Mouse (Mus musculus) heart, postnatal 0 days (tissue): ENCODE measurements around the gene Cdc42ep2. TPM values are rescaled to one million over a fixed set of nuclear protein-coding genes. Genes with fewer than 3 reads are reported as not detected.

Source experiments
- ATAC-seq: fragments of 200-750 bp; cut with Nextera tagmentation; 2 replicates; pipeline ENCODE4 v1.8.0; 2017; ENCODE audit warnings: low read depth, moderate number of reproducible peaks, moderate library complexity; ENCODE audit not compliant: insufficient read depth
- DNase-seq: peaks from one replicate; pipeline ENCODE4 v3.0.0-alpha.2; 2016; ENCODE audit warnings: low spot score
- H3K27ac ChIP-seq: fragments of 300-500 bp; sonication (generic); 2 replicates; pipeline ENCODE4 v1.5.1; 2014; ENCODE audit warnings: low read depth, mild to moderate bottlenecking
- H3K27me3 ChIP-seq: fragments of 300-500 bp; sonication (generic); 2 replicates; pipeline ENCODE4 v1.6.1; 2014; ENCODE audit warnings: low read length, mixed read lengths; ENCODE audit not compliant: control insufficient read depth, insufficient read depth
- H3K36me3 ChIP-seq: fragments of 300-500 bp; sonication (generic); replicated peaks from 2 replicates; pipeline ENCODE4 v1.6.1; 2014; ENCODE audit warnings: low read length, mixed read lengths; ENCODE audit not compliant: control insufficient read depth, insufficient read depth
- H3K4me1 ChIP-seq: fragments of 300-500 bp; sonication (generic); 2 replicates; pipeline ENCODE4 v1.6.1; 2014; ENCODE audit warnings: antibody characterized with exemption; ENCODE audit not compliant: control insufficient read depth, insufficient read depth
- H3K4me2 ChIP-seq: fragments of 300-500 bp; sonication (generic); 2 replicates; pipeline ENCODE4 v1.6.1; 2014; ENCODE audit warnings: low read depth, mild to moderate bottlenecking, low read length, moderate library complexity
- H3K4me3 ChIP-seq: fragments of 300-500 bp; sonication (generic); 2 replicates; pipeline ENCODE4 v1.5.1; 2014; ENCODE audit warnings: low read depth, low read length
- H3K9ac ChIP-seq: fragments of 300-500 bp; sonication (generic); replicated peaks from 2 replicates; pipeline ENCODE4 v1.6.1; 2014; ENCODE audit warnings: low read depth, low read length, mixed read lengths
- H3K9me3 ChIP-seq: fragments of 300-500 bp; sonication (generic); replicated peaks from 2 replicates; pipeline ENCODE4 v1.6.1; 2016; ENCODE audit warnings: low read length; ENCODE audit not compliant: control insufficient read depth
- CTCF ChIP-seq: IDR thresholded peaks from 2 replicates; pipeline ENCODE4 v1.5.1; 2016; ENCODE audit warnings: antibody characterized with exemption, control low read depth, low read depth
- EP300 ChIP-seq: IDR thresholded peaks from 2 replicates; pipeline ENCODE4 v1.6.1; 2016; ENCODE audit warnings: antibody characterized with exemption, low read depth
- WGBS: fragments of 180-500 bp; shearing (Covaris S2); extraction: QIAGEN DNeasy Blood & Tissue Kit; methylation state at CpG from one replicate; pipeline ENCODE4 v1.1.7; 2014; 5-methylcytosine and 5-hydroxymethylcytosine counted together
- polyA plus RNA-seq: library from polyadenylated mRNA; unstranded; fragments of >200 nt; fragmentation: Nextera tagmentation; extraction: Ambion mirVana; gene quantifications from 2 replicates; pipeline ENCODE4 v1.2.1, GENCODE M21; 2015
- total RNA-seq: library from RNA; depleted of rRNA; stranded (reverse); fragments of >200 nt; gene quantifications from 2 replicates; pipeline ENCODE4 v1.2.3, GENCODE M21; 2014; ENCODE audit warnings: low replicate concordance

The Cdc42ep2 gene
- total and polyA plus RNA-seq, 2 experiments from 2014 or later, result 8.8 to 17.4 TPM

- Histone ChIP-seq H3K4me1 (0 out of 2 replicates have a peak, but pooled peaks cover 6% of the 10 kb centered on the region), H3K36me3 (no peaks in the 10 kb centered on the region), H3K9me3 (no peaks in the 10 kb centered on the region), H3K4me2 (peak overlapping the region; percentile 52), H3K27me3 (no peaks in the 10 kb centered on the region), H3K9ac (peak overlapping the region; percentile 47), H3K4me3 (peak overlapping the region; percentile 30; the same call in 1 of the 2 replicates), H3K27ac (peak overlapping the region; percentile 91)
- DNase-seq, result no peak
- TF ChIP-seq CTCF, result no peak
- no peak for TF ChIP-seq EP300
- peak; percentile 12; the same call in 1 of the 2 replicates for ATAC-seq
- 35% methylated on average over 7 of the region's 7 CpGs for WGBS
Measured at GRCm38 (mm10) chr19:5878362-5878722, 46.3 kb downstream of the Cdc42ep2 start.

GRCm38 (mm10) chr19:5877618-5878361 is 46.8 kb downstream of the Cdc42ep2 start, which contains the start of gene Slc25a45:
TSS of gene Slc25a45 (plus strand) at chr19:5877808.
- peak; percentile 92 for TF ChIP-seq CTCF
- 0 out of 2 replicates have a peak, but pooled peaks have one; percentile 26 for TF ChIP-seq EP300

GRCm38 (mm10) chr19:5874969-5875480 is 49.6 kb downstream of the Cdc42ep2 start, which contains the start of gene Frmd8:
TSS of gene Frmd8 (minus strand) at chr19:5875274.
- no peak for TF ChIP-seq EP300
- TF ChIP-seq CTCF, result no peak
- DNase-seq, result peak; percentile 97
- ATAC-seq, result peak; percentile 76
- under 1% methylated on average over 37 of the region's 37 CpGs for WGBS
- Histone ChIP-seq H3K4me3 (peak within 1 kb of the TSS; percentile 83), H3K27ac (peak within 1 kb of the TSS; percentile 22), H3K9me3 (no peaks in the 10 kb centered on the region), H3K27me3 (no peaks in the 10 kb centered on the region), H3K4me1 (peaks cover 19% of the 10 kb centered on the region), H3K4me2 (peak within 1 kb of the TSS; percentile 94), H3K9ac (peak within 1 kb of the TSS; percentile 81), H3K36me3 (0 out of 2 replicates have a peak, but pooled peaks cover 4% of the 10 kb centered on the region)

More at GRCm38 (mm10) chr19:5877618-5878361, 46.8 kb downstream of the Cdc42ep2 start, which contains the start of gene Slc25a45:
- no peaks in the 10 kb centered on the region for H3K27me3 ChIP-seq
- ATAC-seq, result peak; percentile 77
- H3K4me2 ChIP-seq, result peak within 1 kb of the TSS; percentile 52
- peak within 1 kb of the TSS; percentile 91 for H3K27ac ChIP-seq
- H3K4me3 ChIP-seq, result peak within 1 kb of the TSS; percentile 30
- H3K9me3 ChIP-seq, result no peaks in the 10 kb centered on the region
- peak within 1 kb of the TSS; percentile 47 for H3K9ac ChIP-seq
- H3K36me3 ChIP-seq, result no peaks in the 10 kb centered on the region
- peak; percentile 76 for DNase-seq
- WGBS, result 36% methylated on average over 15 of the region's 15 CpGs
- H3K4me1 ChIP-seq, result 0 out of 2 replicates have a peak, but pooled peaks cover 6% of the 10 kb centered on the region

GRCm38 (mm10) chr19:5874391-5874968 is 50.1 kb downstream of the Cdc42ep2 start:
- Histone ChIP-seq H3K9me3 (no peaks in the 10 kb centered on the region), H3K27ac (peak overlapping the region; percentile 22; the same call in 1 of the 2 replicates), H3K4me3 (peak overlapping the region; percentile 83), H3K9ac (peak overlapping the region; percentile 81), H3K36me3 (0 out of 2 replicates have a peak, but pooled peaks cover 9% of the 10 kb centered on the region), H3K27me3 (no peaks in the 10 kb centered on the region), H3K4me2 (peak overlapping the region; percentile 94), H3K4me1 (peaks cover 19% of the 10 kb centered on the region)
- no peak for DNase-seq
- 6% methylated on average over 13 of the region's 13 CpGs for WGBS
- no peak for ATAC-seq
- TF ChIP-seq EP300 (no peak), CTCF (no peak)

- Histone ChIP-seq H3K36me3 (peaks cover 24% of the 10 kb centered on the region), H3K9me3 (no peaks in the 10 kb centered on the region), H3K4me2 (peak overlapping the region; percentile 94; the same call in 1 of the 2 replicates), H3K9ac (no peak overlapping the region), H3K27me3 (no peaks in the 10 kb centered on the region), H3K4me1 (peaks cover 13% of the 10 kb centered on the region), H3K4me3 (no peak overlapping the region), H3K27ac (no peak overlapping the region)
- DNase-seq (no peak), ATAC-seq (no peak)
- 69% methylated on average over 19 of the region's 19 CpGs for WGBS
- TF ChIP-seq EP300 (no peak), CTCF (no peak)
Measured at GRCm38 (mm10) chr19:5872931-5873556, 51.6 kb downstream of the Cdc42ep2 start.
